Mouse (Mus musculus): Measurements from ENCODE around the gene Bzw2. TPM values are rescaled to one million over a fixed set of nuclear protein-coding genes. Genes with fewer than 3 reads are reported as not detected.

Bzw2 gene
- polyA plus RNA-seq, 1 experiment from 2014 or later = 418 TPM

GRCm38 (mm10) chr12:36095371-36095880 lies 62.5 kb downstream of the Bzw2 start:
- no peak overlapping the region for H3K9ac ChIP-seq
- 0 out of 2 replicates have a peak overlapping the region, but pooled peaks have one; percentile 0 for H3K27ac ChIP-seq
- no peaks in the 10 kb centered on the region; the same call in 1 of the 2 replicates for H3K4me1 ChIP-seq
- WGBS = 31% methylated on average over 7 of the region's 7 CpGs
- no peak overlapping the region for H3K4me2 ChIP-seq
- no peak overlapping the region for H3K4me3 ChIP-seq
- H3K9me3 ChIP-seq (replicated peaks) = no peaks in the 10 kb centered on the region
- H3K27me3 ChIP-seq = no peaks in the 10 kb centered on the region
- H3K36me3 ChIP-seq (ENCODE audit: poor library complexity, severe bottlenecking) = peaks cover 53% of the 10 kb centered on the region
- peak; percentile 49; the same call in 1 of the 2 replicates for ATAC-seq

- 75% methylated on average over 8 of the region's 8 CpGs for WGBS
- no peak for ATAC-seq
- no peak overlapping the region for H3K9ac ChIP-seq
- peaks cover 8% of the 10 kb centered on the region for H3K4me1 ChIP-seq
- H3K9me3 ChIP-seq (replicated peaks) = no peaks in the 10 kb centered on the region
- peaks cover 44% of the 10 kb centered on the region for H3K36me3 ChIP-seq (ENCODE audit: poor library complexity, severe bottlenecking)
- no peak overlapping the region for H3K4me2 ChIP-seq
- no peak overlapping the region for H3K4me3 ChIP-seq
- H3K27ac ChIP-seq = no peak overlapping the region
- H3K27me3 ChIP-seq = no peaks in the 10 kb centered on the region
Measured at GRCm38 (mm10) chr12:36093081-36093670, 64.7 kb downstream of the Bzw2 start.

- peaks cover 39% of the 10 kb centered on the region for H3K36me3 ChIP-seq (ENCODE audit: poor library complexity, severe bottlenecking)
- H3K27ac ChIP-seq = no peak overlapping the region
- peaks cover 8% of the 10 kb centered on the region for H3K4me1 ChIP-seq
- H3K4me2 ChIP-seq = no peak overlapping the region
- H3K9ac ChIP-seq = no peak overlapping the region
- no peak for ATAC-seq
- WGBS = 95% methylated on average over 10 of the region's 10 CpGs
- H3K9me3 ChIP-seq (replicated peaks) = no peaks in the 10 kb centered on the region
- no peaks in the 10 kb centered on the region for H3K27me3 ChIP-seq
- H3K4me3 ChIP-seq = no peak overlapping the region
Measured at GRCm38 (mm10) chr12:36091964-36092363, 65.9 kb downstream of the Bzw2 start.

DNA sequence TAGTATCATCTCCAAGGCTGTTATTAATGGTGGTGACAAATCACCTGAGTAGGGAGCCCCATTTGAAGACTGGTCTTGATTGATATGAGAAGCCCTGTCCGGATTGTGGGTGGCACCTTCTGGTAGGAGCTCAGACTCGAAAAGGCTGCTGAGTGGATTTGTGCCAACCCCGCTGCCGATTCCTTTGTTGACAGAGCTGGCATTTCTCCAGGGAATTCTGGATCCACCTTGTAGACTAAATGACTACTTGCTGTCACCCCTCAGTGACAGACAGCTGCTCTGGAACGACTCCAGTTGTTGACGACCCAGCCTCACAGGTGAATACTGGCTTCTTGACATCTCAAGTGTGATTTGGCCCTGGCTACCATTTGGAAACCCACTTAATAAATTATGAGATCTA lies 68.7 kb downstream of the Bzw2 start:
- ATAC-seq = peak; percentile 44; the same call in 1 of the 2 replicates
- H3K4me3 ChIP-seq = no peak overlapping the region

GRCm38 (mm10) chr12:36088804-36089203 lies 69.1 kb downstream of the Bzw2 start:
- Histone ChIP-seq H3K4me2 (no peak overlapping the region), H3K27ac (no peak overlapping the region), H3K4me1 (peaks cover 8% of the 10 kb centered on the region), H3K27me3 (no peaks in the 10 kb centered on the region), H3K4me3 (no peak overlapping the region), H3K9me3 (replicated peaks) (no peaks in the 10 kb centered on the region), H3K36me3 (ENCODE audit: poor library complexity, severe bottlenecking) (peaks cover 25% of the 10 kb centered on the region), H3K9ac (no peak overlapping the region)
- ATAC-seq = peak; percentile 9; the same call in 1 of the 2 replicates
- 95% methylated on average over 1 of the region's 1 CpGs for WGBS

More for the DNA sequence above, 68.7 kb downstream of the Bzw2 start:
- Histone ChIP-seq H3K9ac (no peak overlapping the region), H3K4me2 (no peak overlapping the region), H3K4me1 (peaks cover 8% of the 10 kb centered on the region), H3K9me3 (replicated peaks) (no peaks in the 10 kb centered on the region), H3K36me3 (ENCODE audit: poor library complexity, severe bottlenecking) (peaks cover 25% of the 10 kb centered on the region), H3K27me3 (no peaks in the 10 kb centered on the region), H3K27ac (no peak overlapping the region)
- 39% methylated on average over 6 of the region's 6 CpGs for WGBS

- 97% methylated on average over 2 of the region's 2 CpGs for WGBS
- H3K9me3 ChIP-seq (replicated peaks) = no peaks in the 10 kb centered on the region
- no peak for ATAC-seq
Measured at GRCm38 (mm10) chr12:36085380-36085779, 72.5 kb downstream of the Bzw2 start.

GRCm38 (mm10) chr12:36078101-36078899 lies 79.6 kb downstream of the Bzw2 start:
- Histone ChIP-seq H3K36me3 (ENCODE audit: poor library complexity, severe bottlenecking) (no peaks in the 10 kb centered on the region), H3K4me1 (0 out of 2 replicates have a peak, but pooled peaks cover 3% of the 10 kb centered on the region), H3K27ac (no peak overlapping the region), H3K4me2 (no peak overlapping the region), H3K27me3 (no peaks in the 10 kb centered on the region), H3K9ac (no peak overlapping the region), H3K9me3 (replicated peaks) (no peaks in the 10 kb centered on the region), H3K4me3 (no peak overlapping the region)
- 72% methylated on average over 4 of the region's 4 CpGs for WGBS
- ATAC-seq = no peak

More at GRCm38 (mm10) chr12:36085380-36085779, 72.5 kb downstream of the Bzw2 start:
- no peaks in the 10 kb centered on the region for H3K36me3 ChIP-seq (ENCODE audit: poor library complexity, severe bottlenecking)
- no peak overlapping the region for H3K27ac ChIP-seq
- no peak overlapping the region for H3K4me3 ChIP-seq
- no peak overlapping the region for H3K9ac ChIP-seq
- no peaks in the 10 kb centered on the region for H3K27me3 ChIP-seq
- no peak overlapping the region for H3K4me2 ChIP-seq
- H3K4me1 ChIP-seq = peaks cover 8% of the 10 kb centered on the region

DNA sequence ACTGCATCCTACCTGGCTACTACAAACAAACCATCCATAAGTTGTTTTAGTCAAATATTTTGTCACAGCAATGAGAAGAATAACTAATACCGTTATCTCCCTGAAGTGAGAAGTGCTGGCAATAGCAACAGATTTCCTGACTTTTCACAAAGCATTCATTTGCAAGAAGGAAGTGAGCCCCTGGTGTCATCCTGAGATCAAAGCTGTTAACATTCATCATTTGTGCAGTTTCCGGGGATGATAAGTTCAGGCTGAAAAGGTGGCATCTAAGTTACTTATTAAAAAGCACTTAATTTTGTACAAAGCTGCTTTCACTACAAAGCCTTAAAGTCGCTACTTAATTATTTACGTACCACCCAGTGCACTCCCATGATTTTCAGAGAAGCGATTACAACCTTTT lies 85.0 kb downstream of the Bzw2 start:
- H3K36me3 ChIP-seq (ENCODE audit: poor library complexity, severe bottlenecking) = no peaks in the 10 kb centered on the region
- WGBS = 11% methylated on average over 5 of the region's 5 CpGs

GRCm38 (mm10) chr12:36070231-36070630 lies 87.6 kb downstream of the Bzw2 start:
- Histone ChIP-seq H3K4me1 (0 out of 2 replicates have a peak, but pooled peaks cover 6% of the 10 kb centered on the region), H3K27me3 (no peaks in the 10 kb centered on the region), H3K4me2 (no peak overlapping the region), H3K9me3 (replicated peaks) (no peaks in the 10 kb centered on the region), H3K27ac (no peak overlapping the region), H3K4me3 (no peak overlapping the region), H3K9ac (no peak overlapping the region), H3K36me3 (ENCODE audit: poor library complexity, severe bottlenecking) (no peaks in the 10 kb centered on the region)
- ATAC-seq = no peak
- WGBS = 94% methylated on average over 4 of the region's 4 CpGs

More for the DNA sequence above, 85.0 kb downstream of the Bzw2 start:
- H3K4me1 ChIP-seq = 0 out of 2 replicates have a peak, but pooled peaks cover 6% of the 10 kb centered on the region
- ATAC-seq = no peak
- no peak overlapping the region for H3K4me3 ChIP-seq
- H3K27ac ChIP-seq = no peak overlapping the region
- H3K9ac ChIP-seq = no peak overlapping the region
- H3K9me3 ChIP-seq (replicated peaks) = no peaks in the 10 kb centered on the region
- no peak overlapping the region for H3K4me2 ChIP-seq
- H3K27me3 ChIP-seq = no peaks in the 10 kb centered on the region

DNA sequence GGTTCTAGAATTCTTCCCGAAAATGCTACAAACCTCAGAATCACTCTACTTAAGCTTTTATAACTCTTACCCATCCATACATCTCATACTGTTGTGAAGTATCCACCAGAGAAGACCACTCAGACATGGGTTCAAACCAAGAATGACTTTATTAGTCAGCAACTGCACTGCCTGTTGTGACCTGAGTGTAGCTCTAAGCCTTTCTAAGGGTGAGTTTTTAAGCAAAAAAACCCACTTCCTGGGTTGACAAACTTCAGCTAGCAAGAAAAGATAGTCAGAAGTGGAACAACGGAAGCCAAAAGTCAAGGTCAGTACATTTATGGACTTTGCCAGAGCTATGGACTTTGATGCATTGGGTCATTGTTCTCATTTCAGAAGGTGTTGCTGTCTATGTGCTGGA lies 90.3 kb downstream of the Bzw2 start:
- ATAC-seq = no peak
- H3K4me2 ChIP-seq = no peak overlapping the region
- no peaks in the 10 kb centered on the region for H3K27me3 ChIP-seq
- H3K9me3 ChIP-seq (replicated peaks) = no peaks in the 10 kb centered on the region
- no peaks in the 10 kb centered on the region for H3K36me3 ChIP-seq (ENCODE audit: poor library complexity, severe bottlenecking)
- H3K4me3 ChIP-seq = no peak overlapping the region
- 95% methylated on average over 2 of the region's 2 CpGs for WGBS
- H3K4me1 ChIP-seq = no peaks in the 10 kb centered on the region
- no peak overlapping the region for H3K9ac ChIP-seq
- H3K27ac ChIP-seq = no peak overlapping the region

DNA sequence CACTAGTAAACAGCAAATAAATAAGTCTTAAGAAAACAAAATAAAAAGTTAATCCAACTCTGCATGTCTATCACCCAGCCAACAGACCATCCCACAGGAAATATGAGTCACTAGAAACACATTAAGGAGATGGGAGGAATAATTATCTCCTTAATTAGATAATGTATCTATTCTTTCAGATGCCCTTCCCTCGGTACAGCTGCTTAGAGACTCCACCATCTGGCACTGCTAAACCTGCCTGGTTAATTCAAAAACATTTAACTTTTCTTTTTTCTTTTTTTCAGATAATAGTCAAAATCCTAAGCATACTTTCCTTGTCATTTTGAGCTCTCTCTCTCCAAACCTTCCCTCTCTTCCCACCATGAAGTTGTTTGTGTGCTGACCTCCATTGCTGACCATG lies 92.0 kb downstream of the Bzw2 start:
- H3K27ac ChIP-seq = no peak overlapping the region
- no peaks in the 10 kb centered on the region for H3K27me3 ChIP-seq
- H3K36me3 ChIP-seq (ENCODE audit: poor library complexity, severe bottlenecking) = no peaks in the 10 kb centered on the region
- 60% methylated on average over 1 of the region's 1 CpGs for WGBS
- no peaks in the 10 kb centered on the region for H3K4me1 ChIP-seq
- H3K9ac ChIP-seq = no peak overlapping the region
- H3K4me2 ChIP-seq = no peak overlapping the region
- no peaks in the 10 kb centered on the region for H3K9me3 ChIP-seq (replicated peaks)
- no peak overlapping the region for H3K4me3 ChIP-seq
- no peak for ATAC-seq

DNA sequence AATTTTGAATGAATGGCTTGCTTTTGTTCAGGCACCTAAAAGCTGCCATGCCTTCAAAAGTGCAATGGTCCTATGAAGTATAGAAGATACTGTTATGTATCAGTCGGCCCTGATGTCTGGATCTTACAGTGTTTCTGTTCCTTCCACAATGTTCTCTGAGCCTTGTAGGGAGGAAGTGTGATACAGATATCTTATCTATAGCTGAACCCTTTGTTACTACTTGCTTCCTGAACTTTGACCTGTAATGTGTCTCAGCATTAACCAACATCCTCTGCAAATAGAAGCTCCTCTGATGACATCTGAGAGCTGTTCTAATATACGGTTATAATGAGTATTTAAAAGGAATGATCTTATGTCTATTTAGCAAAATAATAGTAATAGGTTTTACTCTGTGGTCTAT lies 100.2 kb downstream of the Bzw2 start:
- Histone ChIP-seq H3K27me3 (no peaks in the 10 kb centered on the region), H3K27ac (no peak overlapping the region), H3K4me3 (no peak overlapping the region), H3K4me1 (no peaks in the 10 kb centered on the region), H3K9ac (no peak overlapping the region), H3K36me3 (ENCODE audit: poor library complexity, severe bottlenecking) (no peaks in the 10 kb centered on the region), H3K4me2 (no peak overlapping the region), H3K9me3 (replicated peaks) (no peaks in the 10 kb centered on the region)
- WGBS = 83% methylated on average over 2 of the region's 2 CpGs
- no peak for ATAC-seq
